Mouse (Mus musculus) small intestine, adult 2 months (tissue): ENCODE measurements around the gene Slc35a1.

ENCODE experiments used
- CTCF ChIP-seq: fragments of 200-500 bp; IDR thresholded peaks from 2 replicates; pipeline ENCODE4 v1.5.1; 2012; ENCODE audit warnings: low read depth, mild to moderate bottlenecking, control low read depth, inconsistent platforms, low read length, moderate library complexity, mixed read lengths; ENCODE audit not compliant: insufficient replicate concordance, insufficient read length; ENCODE audit errors: extremely low read depth
- POLR2A ChIP-seq: fragments of 200-500 bp; IDR thresholded peaks from 2 replicates; pipeline ENCODE4 v1.6.1; 2012; ENCODE audit warnings: low read depth, mild to moderate bottlenecking, control low read depth, inconsistent platforms, low read length, moderate library complexity

- TF ChIP-seq CTCF (no peak), POLR2A (no peak)
Measured at GRCm38 (mm10) chr4:34680530-34680929, 6.7 kb downstream of the Slc35a1 start.
